Mouse (Mus musculus) limb, embryonic 12.5 days (tissue): ENCODE data around the gene Fcgr1. TPM values are rescaled to one million over a fixed set of nuclear protein-coding genes. Genes with fewer than 3 reads are reported as not detected.
"Not testable (repeated sequence)": the region's sequence is repeated elsewhere in the genome, so short reads cannot be mapped to it uniquely, and the experiment has no call there.

Experiments
- ATAC-seq: fragments of 200-750 bp; cut with Nextera tagmentation; 2 replicates; pipeline ENCODE4 v1.8.0; 2017; ENCODE audit warnings: low read depth, moderate TSS enrichment; ENCODE audit not compliant: insufficient number of reproducible peaks, insufficient read depth, low FRiP score, low TSS enrichment
- H3K27ac ChIP-seq: fragments of 300-500 bp; sonication (generic); 2 replicates; pipeline ENCODE4 v1.5.1; 2016; ENCODE audit warnings: mild to moderate bottlenecking, moderate library complexity
- H3K27me3 ChIP-seq: fragments of 300-500 bp; sonication (generic); 2 replicates; pipeline ENCODE4 v1.6.1; 2016; ENCODE audit warnings: mild to moderate bottlenecking, moderate library complexity
- H3K36me3 ChIP-seq: fragments of 300-500 bp; sonication (generic); 2 replicates; pipeline ENCODE4 v1.6.1; 2016; ENCODE audit warnings: mild to moderate bottlenecking, moderate library complexity
- H3K4me1 ChIP-seq: fragments of 300-500 bp; sonication (generic); replicated peaks from 2 replicates; pipeline ENCODE4 v1.6.1; 2016
- H3K4me2 ChIP-seq: fragments of 300-500 bp; sonication (generic); 2 replicates; pipeline ENCODE4 v1.6.1; 2016; ENCODE audit warnings: mild to moderate bottlenecking, moderate library complexity
- H3K4me3 ChIP-seq: fragments of 300-500 bp; sonication (generic); replicated peaks from 2 replicates; pipeline ENCODE4 v1.5.1; 2016; ENCODE audit warnings: mild to moderate bottlenecking
- H3K9ac ChIP-seq: fragments of 300-500 bp; sonication (generic); replicated peaks from 2 replicates; pipeline ENCODE4 v1.6.1; 2016; ENCODE audit warnings: mild to moderate bottlenecking, moderate library complexity
- H3K9me3 ChIP-seq: fragments of 300-500 bp; sonication (generic); 2 replicates; pipeline ENCODE4 v1.6.1; 2016; ENCODE audit warnings: mild to moderate bottlenecking, moderate library complexity
- WGBS: fragments of 180-500 bp; shearing (Covaris S2); methylation state at CpG from one replicate; pipeline ENCODE4 v1.1.7; 2016; 5-methylcytosine and 5-hydroxymethylcytosine counted together
- polyA plus RNA-seq: library from polyadenylated mRNA; unstranded; fragments of >200 nt; fragmentation: Nextera tagmentation; extraction: Ambion mirVana; gene quantifications from 2 replicates; pipeline ENCODE4 v1.2.1, GENCODE M21; 2016

Fcgr1 gene
- polyA plus RNA-seq, 1 experiment from 2014 or later, result 0.94 TPM

- H3K27me3 ChIP-seq, H3K36me3 ChIP-seq, H3K9me3 ChIP-seq: not testable (repeated sequence)
- Histone ChIP-seq H3K4me3 (peak overlapping the region; percentile 53), H3K4me2 (peak overlapping the region; percentile 77), H3K4me1 (peaks cover 21% of the 10 kb centered on the region), H3K9ac (peak overlapping the region; percentile 75), H3K27ac (peak overlapping the region; percentile 98)
- WGBS, result 0% methylated on average over 19 of the region's 44 CpGs
- peak; percentile 38; the same call in 1 of the 2 replicates for ATAC-seq
Measured at GRCm38 (mm10) chr3:96268776-96269378, 24.9 kb downstream of the Fcgr1 start.

GRCm38 (mm10) chr3:96268051-96268775, 25.6 kb downstream of the Fcgr1 start, which contains the start of gene Hist2h3b:
Gene Hist2h3b, plus strand, starts transcription at chr3:96268654.
- peak; percentile 60 for ATAC-seq
- H3K4me3 ChIP-seq, result peak within 1 kb of the TSS; percentile 53
- peak within 1 kb of the TSS; percentile 77 for H3K4me2 ChIP-seq
- peak within 1 kb of the TSS; percentile 75 for H3K9ac ChIP-seq
- H3K36me3 ChIP-seq, result no peaks in the 10 kb centered on the region
- peaks cover 22% of the 10 kb centered on the region for H3K4me1 ChIP-seq
- 24% methylated on average over 30 of the region's 30 CpGs for WGBS
- peak within 1 kb of the TSS; percentile 98 for H3K27ac ChIP-seq
- H3K9me3 ChIP-seq, result no peaks in the 10 kb centered on the region
- H3K27me3 ChIP-seq, result no peaks in the 10 kb centered on the region

DNA sequence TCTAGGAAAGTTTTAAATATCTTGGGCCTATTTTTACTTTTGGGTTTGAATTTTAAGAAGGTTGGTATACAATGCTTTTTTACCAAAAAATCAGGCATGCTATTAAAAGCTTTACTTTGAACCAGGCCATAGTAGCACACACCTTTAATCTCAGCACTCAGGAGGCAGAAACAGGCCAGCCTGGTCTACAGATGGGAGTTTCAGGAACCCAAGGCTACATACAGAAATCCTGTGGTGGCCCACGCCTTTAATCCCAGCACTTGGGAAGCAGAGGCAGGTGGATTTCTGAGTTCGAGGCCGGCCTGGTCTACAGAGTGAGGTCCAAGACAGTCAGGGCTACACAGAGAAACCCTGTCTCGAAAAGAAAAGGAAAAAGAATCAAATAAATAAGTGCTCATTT, 26.2 kb downstream of the Fcgr1 start:
- peaks cover 23% of the 10 kb centered on the region for H3K4me1 ChIP-seq
- H3K27ac ChIP-seq, result peak overlapping the region; percentile 95
- H3K27me3 ChIP-seq, result no peaks in the 10 kb centered on the region
- H3K36me3 ChIP-seq, result no peaks in the 10 kb centered on the region
- no peak overlapping the region for H3K9ac ChIP-seq
- no peaks in the 10 kb centered on the region for H3K9me3 ChIP-seq
- no peak for ATAC-seq
- 87% methylated on average over 4 of the region's 4 CpGs for WGBS
- H3K4me2 ChIP-seq, result peak overlapping the region; percentile 51; the same call in 1 of the 2 replicates
- no peak overlapping the region for H3K4me3 ChIP-seq

DNA sequence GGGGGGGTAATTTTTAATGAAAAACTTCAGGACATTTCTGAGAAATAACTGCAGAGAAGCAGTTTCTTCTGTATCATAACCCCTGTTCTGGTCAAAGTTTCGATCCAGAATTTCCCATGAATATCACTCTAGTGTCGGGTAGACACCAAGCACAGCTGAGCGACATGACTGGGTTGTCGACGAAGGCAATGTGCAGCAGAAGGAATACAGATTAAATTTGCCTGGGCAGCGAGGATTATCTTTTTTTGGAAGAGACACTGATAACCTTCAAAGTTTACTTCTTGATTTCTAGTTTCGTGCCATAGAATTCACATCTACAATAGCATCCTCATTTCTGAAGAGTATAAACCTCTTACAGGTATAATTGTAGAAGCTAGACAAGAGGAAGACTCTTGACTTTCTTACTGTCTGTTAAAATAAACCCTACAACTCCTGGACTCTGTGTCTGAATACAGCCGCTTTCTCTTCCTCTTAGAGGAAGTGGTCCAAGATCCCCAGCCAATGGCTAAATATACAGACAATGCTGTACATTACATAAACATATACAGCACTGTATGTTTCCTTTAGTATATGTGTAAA, 27.5 kb downstream of the Fcgr1 start:
- H3K4me3 ChIP-seq, result no peak overlapping the region
- 88% methylated on average over 8 of the region's 8 CpGs for WGBS
- H3K4me1 ChIP-seq, result peaks cover 33% of the 10 kb centered on the region
- ATAC-seq, result no peak
- no peak overlapping the region for H3K9ac ChIP-seq
- H3K9me3 ChIP-seq, result no peaks in the 10 kb centered on the region
- H3K27ac ChIP-seq, result 0 out of 2 replicates have a peak overlapping the region, but pooled peaks have one; percentile 41
- no peaks in the 10 kb centered on the region for H3K27me3 ChIP-seq
- H3K36me3 ChIP-seq, result no peaks in the 10 kb centered on the region
- no peak overlapping the region for H3K4me2 ChIP-seq

DNA sequence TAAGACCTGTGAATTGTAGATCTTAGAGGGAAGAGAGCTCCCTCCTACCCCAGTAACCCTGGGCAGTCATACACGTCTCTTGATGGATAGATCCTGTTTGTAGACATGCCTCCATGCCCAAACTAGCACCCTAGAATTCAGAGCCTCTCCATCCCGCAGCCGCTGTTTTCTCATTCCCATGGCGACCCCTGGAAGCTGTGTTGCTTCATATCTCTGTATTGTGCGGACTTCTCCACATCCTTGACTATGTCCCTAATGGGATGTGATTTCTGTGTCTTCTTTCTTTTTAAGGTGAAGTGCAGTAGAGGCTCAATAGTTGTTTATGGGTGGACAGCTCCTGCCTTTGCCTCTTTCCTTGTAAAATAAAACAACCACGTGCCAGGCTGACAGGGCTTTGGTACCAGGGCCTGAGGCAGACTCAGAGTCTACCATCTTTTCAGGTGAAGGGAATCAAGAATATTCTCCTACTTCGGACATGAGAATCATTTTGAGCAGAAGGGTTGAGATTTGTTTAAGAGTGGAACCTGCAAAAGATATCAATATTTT, 29.3 kb downstream of the Fcgr1 start:
- H3K36me3 ChIP-seq, result no peaks in the 10 kb centered on the region
- H3K4me3 ChIP-seq, result peak overlapping the region; percentile 61
- ATAC-seq, result no peak
- H3K4me2 ChIP-seq, result peak overlapping the region; percentile 76
- WGBS, result 77% methylated on average over 7 of the region's 7 CpGs
- peak overlapping the region; percentile 66 for H3K9ac ChIP-seq
- no peaks in the 10 kb centered on the region for H3K27me3 ChIP-seq
- H3K4me1 ChIP-seq, result peaks cover 33% of the 10 kb centered on the region
- no peaks in the 10 kb centered on the region for H3K9me3 ChIP-seq
- peak overlapping the region; percentile 98 for H3K27ac ChIP-seq

- H3K4me1 ChIP-seq, result peaks cover 33% of the 10 kb centered on the region
- WGBS, result 11% methylated on average over 27 of the region's 27 CpGs
- ATAC-seq, result no peak
Measured at GRCm38 (mm10) chr3:96263558-96264403, 30.0 kb downstream of the Fcgr1 start.

DNA sequence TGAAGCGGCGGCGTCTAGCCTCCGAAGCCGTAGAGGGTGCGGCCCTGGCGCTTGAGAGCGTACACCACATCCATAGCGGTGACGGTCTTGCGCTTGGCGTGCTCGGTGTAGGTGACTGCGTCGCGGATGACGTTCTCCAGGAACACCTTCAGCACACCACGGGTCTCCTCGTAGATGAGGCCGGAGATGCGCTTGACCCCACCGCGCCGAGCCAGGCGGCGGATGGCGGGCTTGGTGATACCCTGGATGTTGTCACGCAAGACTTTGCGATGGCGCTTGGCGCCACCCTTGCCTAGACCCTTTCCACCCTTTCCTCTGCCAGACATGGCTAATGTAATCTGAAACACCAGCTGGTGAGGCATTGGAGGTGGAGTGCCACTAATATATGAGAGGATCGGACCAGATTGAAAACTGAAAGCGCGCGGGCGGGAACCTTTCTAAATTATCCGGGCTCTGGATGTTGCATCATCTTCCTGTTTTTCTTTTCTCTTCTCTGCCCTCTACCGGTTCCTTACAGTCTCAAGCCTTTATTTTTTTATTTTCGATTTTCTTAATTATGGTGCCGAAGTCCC, 30.7 kb downstream of the Fcgr1 start, which contains the start of gene Hist2h4:
Hist2h4 (minus strand) TSS at position 333 of the 572 bp plus-strand sequence.
- Histone ChIP-seq H3K9me3 (no peaks in the 10 kb centered on the region), H3K27me3 (no peaks in the 10 kb centered on the region), H3K4me1 (peaks cover 31% of the 10 kb centered on the region), H3K9ac (peak within 1 kb of the TSS; percentile 80), H3K36me3 (no peaks in the 10 kb centered on the region), H3K4me3 (peak within 1 kb of the TSS; percentile 61), H3K27ac (peak within 1 kb of the TSS; percentile 98), H3K4me2 (peak within 1 kb of the TSS; percentile 76)
- WGBS, result under 1% methylated on average over 40 of the region's 40 CpGs
- peak; percentile 90 for ATAC-seq

More at GRCm38 (mm10) chr3:96263558-96264403, 30.0 kb downstream of the Fcgr1 start:
- no peaks in the 10 kb centered on the region for H3K36me3 ChIP-seq
- H3K4me3 ChIP-seq, result peak overlapping the region; percentile 61
- H3K9ac ChIP-seq, result peak overlapping the region; percentile 66
- H3K9me3 ChIP-seq, result no peaks in the 10 kb centered on the region
- H3K27me3 ChIP-seq, result no peaks in the 10 kb centered on the region
- H3K4me2 ChIP-seq, result peak overlapping the region; percentile 76
- peak overlapping the region; percentile 98 for H3K27ac ChIP-seq

DNA sequence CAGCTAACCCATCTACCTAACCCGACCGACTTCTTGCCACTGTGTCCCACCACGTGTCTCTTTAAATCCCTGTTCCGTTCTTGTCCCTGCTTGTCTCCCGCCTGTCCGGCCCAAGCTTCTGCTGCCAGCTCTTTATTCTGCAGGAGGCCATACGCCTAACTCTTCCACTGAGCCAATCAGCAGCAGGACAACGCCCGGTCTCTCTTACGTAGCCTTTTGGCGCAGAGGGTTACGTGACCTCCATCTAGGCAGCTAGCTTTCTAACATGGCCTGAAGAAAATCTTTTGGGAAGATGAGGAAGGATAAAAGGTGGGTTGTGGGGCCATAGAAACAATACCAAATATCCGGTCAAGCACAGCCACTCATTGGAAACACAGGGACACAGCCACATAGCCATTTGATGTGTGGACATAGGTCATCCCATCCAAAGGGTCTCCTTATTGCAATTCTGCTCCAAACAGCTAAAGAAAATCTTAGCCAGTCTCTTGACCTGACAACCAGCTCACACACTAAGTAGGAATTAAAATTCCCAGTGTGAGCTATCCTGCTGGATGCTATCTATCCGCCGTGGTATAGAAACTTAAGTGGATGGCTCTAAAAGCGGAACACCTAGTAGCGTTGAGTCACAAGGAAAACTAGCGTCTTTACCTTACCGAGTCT, 31.4 kb downstream of the Fcgr1 start:
- Histone ChIP-seq H3K4me2 (peak overlapping the region; percentile 76), H3K27ac (peak overlapping the region; percentile 98), H3K27me3 (no peaks in the 10 kb centered on the region), H3K9ac (peak overlapping the region; percentile 80), H3K9me3 (no peaks in the 10 kb centered on the region), H3K36me3 (no peaks in the 10 kb centered on the region), H3K4me1 (peaks cover 25% of the 10 kb centered on the region), H3K4me3 (peak overlapping the region; percentile 61)
- whole genome bisulfite sequencing, result 2% methylated on average over 19 of the region's 19 CpGs
- ATAC-seq, result peak; percentile 60

- peak overlapping the region; percentile 76 for H3K4me2 ChIP-seq
- peak overlapping the region; percentile 80 for H3K9ac ChIP-seq
- peak overlapping the region; percentile 61; the same call in 1 of the 2 replicates for H3K4me3 ChIP-seq
- no peaks in the 10 kb centered on the region for H3K9me3 ChIP-seq
- WGBS, result 69% methylated on average over 3 of the region's 3 CpGs
- H3K4me1 ChIP-seq, result peaks cover 25% of the 10 kb centered on the region
- ATAC-seq, result no peak
- no peaks in the 10 kb centered on the region for H3K27me3 ChIP-seq
- peak overlapping the region; percentile 98 for H3K27ac ChIP-seq
- no peaks in the 10 kb centered on the region for H3K36me3 ChIP-seq
Measured at GRCm38 (mm10) chr3:96261623-96262022, 32.1 kb downstream of the Fcgr1 start.

DNA sequence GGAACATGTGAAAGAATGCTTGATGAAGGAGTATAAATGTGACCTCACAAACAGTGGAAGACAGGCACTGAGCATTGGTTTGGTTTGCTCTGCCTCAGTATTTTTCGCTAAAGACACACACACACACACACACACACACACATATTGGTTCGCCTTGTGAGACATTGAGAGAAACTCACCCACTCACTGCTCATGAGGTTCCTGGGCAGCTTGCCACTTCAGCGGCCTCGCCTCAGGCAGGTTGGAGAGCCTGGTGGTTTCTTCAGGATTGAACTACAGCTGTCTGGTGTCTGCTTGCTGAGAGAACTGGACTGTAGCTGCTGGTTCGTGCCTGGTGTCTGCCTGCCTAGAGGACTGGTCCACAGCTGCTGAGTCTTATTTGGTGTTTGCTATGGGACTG, 33.5 kb downstream of the Fcgr1 start:
- H3K27ac ChIP-seq, result no peak overlapping the region
- 88% methylated on average over 5 of the region's 5 CpGs for WGBS

More for the DNA sequence above, 33.5 kb downstream of the Fcgr1 start:
- H3K4me2 ChIP-seq, result no peak overlapping the region
- peaks cover 24% of the 10 kb centered on the region for H3K4me1 ChIP-seq
- no peaks in the 10 kb centered on the region for H3K9me3 ChIP-seq
- no peak overlapping the region for H3K4me3 ChIP-seq
- H3K9ac ChIP-seq, result no peak overlapping the region
- H3K36me3 ChIP-seq, result no peaks in the 10 kb centered on the region
- ATAC-seq, result no peak
- no peaks in the 10 kb centered on the region for H3K27me3 ChIP-seq
